Mouse (Mus musculus): Measurements from ENCODE around the gene Gm35549. TPM values are rescaled to one million over a fixed set of nuclear protein-coding genes. Genes with fewer than 3 reads are reported as not detected.
"Not testable (repeated sequence)": the region's sequence is repeated elsewhere in the genome, so short reads cannot be mapped to it uniquely, and the experiment has no call there.

The Gm35549 gene
- total and polyA plus RNA-seq, 2 experiments from 2014 or later: not detected

DNA sequence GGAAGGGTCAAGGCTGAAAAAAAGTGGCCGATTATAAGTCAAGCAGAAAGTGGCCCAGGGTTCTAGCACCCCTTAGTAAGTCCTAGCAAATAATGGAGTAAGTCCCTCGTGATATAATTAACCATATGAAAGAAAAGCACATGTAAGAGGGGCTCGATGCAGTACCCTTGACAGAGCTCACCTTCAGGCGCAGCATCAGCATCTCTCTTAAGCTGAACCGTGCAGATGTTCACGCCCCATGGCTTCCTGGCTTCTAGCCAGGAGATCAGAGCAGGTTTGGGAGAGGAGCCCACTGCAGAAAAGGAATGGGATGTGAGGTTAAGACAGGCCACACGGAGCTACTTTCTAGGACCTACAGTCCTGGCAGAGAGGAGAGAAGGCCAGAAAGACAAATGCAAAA, 10.7 kb upstream of the Gm35549 start:
- Histone ChIP-seq H3K9ac (replicated peaks; ENCODE audit: low read length) (no peak overlapping the region), H3K9me3 (ENCODE audit: low read length) (no peaks in the 10 kb centered on the region), H3K36me3 (ENCODE audit: insufficient read depth, low read length) (peaks cover 76% of the 10 kb centered on the region), H3K4me3 (ENCODE audit: low read length) (no peak overlapping the region), H3K4me2 (ENCODE audit: low read depth, low read length) (no peak overlapping the region), H3K27ac (no peak overlapping the region), H3K27me3 (ENCODE audit: insufficient read depth, low read length) (no peaks in the 10 kb centered on the region), H3K4me1 (ENCODE audit: insufficient read depth, low read length) (no peaks in the 10 kb centered on the region)
- no peak for DNase-seq (ENCODE audit: low spot score)
- 87% methylated on average over 7 of the region's 7 CpGs for WGBS
- ATAC-seq: no peak
- TF ChIP-seq CTCF (IDR thresholded peaks at IDR 0.05; ENCODE audit: low read depth): no peak

DNA sequence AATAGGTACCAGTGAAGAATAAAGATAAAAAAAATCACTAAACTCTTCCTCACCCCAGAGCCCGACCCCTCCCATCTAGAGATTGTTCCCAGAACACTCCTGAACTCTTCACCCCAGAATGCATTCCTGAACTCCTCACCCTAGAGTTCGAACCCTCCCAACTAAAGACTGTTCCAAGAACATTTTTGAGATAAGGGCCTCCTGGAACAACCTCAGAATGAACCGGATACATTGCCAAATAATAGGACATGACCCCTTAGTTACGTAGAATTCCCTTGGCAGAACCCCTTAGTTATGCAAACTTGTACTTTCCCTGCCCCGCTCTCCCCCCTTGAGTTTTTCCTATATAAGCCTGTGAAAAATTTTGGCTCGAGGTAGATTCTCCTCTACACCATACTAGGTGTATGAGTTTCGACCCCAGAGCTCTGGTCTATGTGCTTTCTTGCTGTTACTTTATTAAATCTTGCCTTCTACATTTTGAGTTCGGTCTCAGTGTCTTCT, 4.0 kb upstream of the Gm35549 start:
- not testable (repeated sequence) for H3K4me3 ChIP-seq (ENCODE audit: low read length); H3K4me2 ChIP-seq (ENCODE audit: low read depth, low read length); H3K27me3 ChIP-seq (ENCODE audit: insufficient read depth, low read length); ATAC-seq; H3K9me3 ChIP-seq (ENCODE audit: low read length); H3K9ac ChIP-seq (replicated peaks; ENCODE audit: low read length); DNase-seq (ENCODE audit: low spot score); H3K4me1 ChIP-seq (ENCODE audit: insufficient read depth, low read length); H3K27ac ChIP-seq
- WGBS: 96% methylated on average over 7 of the region's 8 CpGs
- peaks cover 20% of the 10 kb centered on the region for H3K36me3 ChIP-seq (ENCODE audit: insufficient read depth, low read length)

DNA sequence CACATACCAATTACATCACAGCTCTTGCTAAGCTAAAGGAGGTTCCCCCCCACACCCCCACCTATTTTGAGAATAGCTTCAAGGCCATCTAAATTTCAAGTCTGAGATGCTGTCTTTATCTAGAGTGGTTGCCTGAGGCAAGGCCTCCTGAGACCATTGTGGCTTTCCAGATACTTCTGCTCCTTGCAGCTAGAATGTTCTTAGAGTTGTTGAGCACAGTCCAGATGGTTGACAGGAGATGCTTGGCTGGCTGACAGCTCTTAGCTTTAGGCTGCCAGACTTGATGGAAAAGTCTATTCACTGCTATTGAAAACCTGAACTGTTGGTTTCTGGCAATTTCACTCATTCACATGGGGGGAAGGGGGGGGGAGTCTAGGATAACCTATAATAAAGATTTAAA, 2.3 kb upstream of the Gm35549 start:
- no peak for ATAC-seq
- no peak overlapping the region for H3K9ac ChIP-seq (replicated peaks; ENCODE audit: low read length)
- H3K9me3 ChIP-seq (ENCODE audit: low read length): no peaks in the 10 kb centered on the region

GRCm38 (mm10) chr9:122845621-122846020, 1.8 kb upstream of the Gm35549 start:
- no peak for ATAC-seq
- Histone ChIP-seq H3K4me3 (ENCODE audit: low read length) (no peak overlapping the region), H3K4me1 (ENCODE audit: insufficient read depth, low read length) (no peaks in the 10 kb centered on the region), H3K27me3 (ENCODE audit: insufficient read depth, low read length) (no peaks in the 10 kb centered on the region), H3K9ac (replicated peaks; ENCODE audit: low read length) (no peak overlapping the region), H3K9me3 (ENCODE audit: low read length) (no peaks in the 10 kb centered on the region), H3K27ac (no peak overlapping the region), H3K36me3 (ENCODE audit: insufficient read depth, low read length) (peaks cover 9% of the 10 kb centered on the region; the same call in 1 of the 2 replicates), H3K4me2 (ENCODE audit: low read depth, low read length) (no peak overlapping the region)
- no peak for TF ChIP-seq CTCF (IDR thresholded peaks at IDR 0.05; ENCODE audit: low read depth)
- no peak for DNase-seq (ENCODE audit: low spot score)
- WGBS: 88% methylated on average over 3 of the region's 3 CpGs

More for the DNA sequence above, 2.3 kb upstream of the Gm35549 start:
- Histone ChIP-seq H3K27ac (no peak overlapping the region), H3K4me1 (ENCODE audit: insufficient read depth, low read length) (no peaks in the 10 kb centered on the region), H3K27me3 (ENCODE audit: insufficient read depth, low read length) (no peaks in the 10 kb centered on the region), H3K4me2 (ENCODE audit: low read depth, low read length) (no peak overlapping the region), H3K4me3 (ENCODE audit: low read length) (no peak overlapping the region), H3K36me3 (ENCODE audit: insufficient read depth, low read length) (peaks cover 9% of the 10 kb centered on the region; the same call in 1 of the 2 replicates)
- TF ChIP-seq CTCF (IDR thresholded peaks at IDR 0.05; ENCODE audit: low read depth): no peak
- DNase-seq (ENCODE audit: low spot score): peak; percentile 43

DNA sequence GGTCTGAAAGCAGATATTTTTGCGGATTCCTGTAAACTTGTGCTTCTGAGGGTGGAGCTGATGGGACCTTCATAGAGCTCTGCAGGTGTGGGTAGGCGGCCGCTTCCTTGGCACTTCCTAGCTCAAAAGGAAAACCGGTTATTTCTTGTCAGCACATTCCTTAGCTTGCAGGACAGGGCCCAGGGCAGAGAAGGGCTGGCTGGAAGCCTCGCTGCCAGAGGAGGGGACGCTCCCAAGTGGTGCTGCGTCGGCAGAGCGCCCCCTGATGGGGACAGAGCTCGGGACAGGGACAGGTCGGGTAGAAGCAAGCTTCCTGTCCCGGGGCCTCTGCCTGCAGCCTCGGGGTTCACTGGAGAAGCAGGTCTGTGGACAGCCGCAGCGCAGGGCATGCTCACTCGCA, 6.2 kb downstream of the Gm35549 start:
- WGBS: 26% methylated on average over 16 of the region's 16 CpGs
- Histone ChIP-seq H3K36me3 (ENCODE audit: insufficient read depth, low read length) (peaks cover 8% of the 10 kb centered on the region; the same call in 1 of the 2 replicates), H3K4me3 (ENCODE audit: low read length) (no peak overlapping the region), H3K27ac (no peak overlapping the region), H3K4me1 (ENCODE audit: insufficient read depth, low read length) (peaks cover 8% of the 10 kb centered on the region; the same call in 1 of the 2 replicates), H3K9me3 (ENCODE audit: low read length) (no peaks in the 10 kb centered on the region), H3K4me2 (ENCODE audit: low read depth, low read length) (no peak overlapping the region), H3K27me3 (ENCODE audit: insufficient read depth, low read length) (no peaks in the 10 kb centered on the region), H3K9ac (replicated peaks; ENCODE audit: low read length) (no peak overlapping the region)
- DNase-seq (ENCODE audit: low spot score) (peak; percentile 40), ATAC-seq (0 out of 2 replicates have a peak, but pooled peaks have one; percentile 53)
- TF ChIP-seq CTCF (IDR thresholded peaks at IDR 0.05; ENCODE audit: low read depth): peak; percentile 50

DNA sequence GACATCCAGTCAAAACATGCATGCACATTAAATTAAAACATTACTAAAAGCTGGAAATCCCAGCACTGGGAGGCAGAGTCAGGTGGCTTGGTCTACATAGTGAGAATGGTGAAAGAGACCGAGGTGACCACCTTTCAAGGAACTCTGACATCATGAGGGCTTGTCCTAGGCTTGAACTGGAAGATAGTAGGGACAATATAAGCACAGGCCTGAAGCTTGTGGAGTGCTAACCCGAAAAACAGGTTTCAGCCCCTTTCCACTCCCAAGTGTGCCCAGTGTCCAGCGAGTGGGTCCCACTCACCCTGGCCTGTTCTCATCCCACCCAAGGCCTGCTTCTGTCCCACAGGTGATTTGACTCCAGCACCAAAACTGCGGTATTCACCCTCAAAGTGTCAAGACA, 6.6 kb downstream of the Gm35549 start:
- H3K4me1 ChIP-seq (ENCODE audit: insufficient read depth, low read length): peaks cover 8% of the 10 kb centered on the region; the same call in 1 of the 2 replicates
- peaks cover 10% of the 10 kb centered on the region; the same call in 1 of the 2 replicates for H3K36me3 ChIP-seq (ENCODE audit: insufficient read depth, low read length)
- TF ChIP-seq CTCF (IDR thresholded peaks at IDR 0.05; ENCODE audit: low read depth): no peak
- DNase-seq (ENCODE audit: low spot score): no peak
- WGBS: 75% methylated on average over 4 of the region's 4 CpGs
- H3K27ac ChIP-seq: peak overlapping the region; percentile 32; the same call in 1 of the 2 replicates
- no peaks in the 10 kb centered on the region for H3K27me3 ChIP-seq (ENCODE audit: insufficient read depth, low read length)
- H3K4me2 ChIP-seq (ENCODE audit: low read depth, low read length): no peak overlapping the region
- ATAC-seq: no peak
- no peaks in the 10 kb centered on the region for H3K9me3 ChIP-seq (ENCODE audit: low read length)
- H3K9ac ChIP-seq (replicated peaks; ENCODE audit: low read length): no peak overlapping the region
- H3K4me3 ChIP-seq (ENCODE audit: low read length): no peak overlapping the region

GRCm38 (mm10) chr9:122836790-122837189, 7.0 kb downstream of the Gm35549 start:
- H3K9ac ChIP-seq (replicated peaks; ENCODE audit: low read length): no peak overlapping the region
- no peak overlapping the region for H3K4me2 ChIP-seq (ENCODE audit: low read depth, low read length)
- H3K27me3 ChIP-seq (ENCODE audit: insufficient read depth, low read length): no peaks in the 10 kb centered on the region
- TF ChIP-seq CTCF (IDR thresholded peaks at IDR 0.05; ENCODE audit: low read depth): no peak
- no peaks in the 10 kb centered on the region for H3K9me3 ChIP-seq (ENCODE audit: low read length)
- H3K4me1 ChIP-seq (ENCODE audit: insufficient read depth, low read length): peaks cover 8% of the 10 kb centered on the region; the same call in 1 of the 2 replicates
- ATAC-seq (peak; percentile 92), DNase-seq (ENCODE audit: low spot score) (peak; percentile 89)
- H3K36me3 ChIP-seq (ENCODE audit: insufficient read depth, low read length): peaks cover 10% of the 10 kb centered on the region; the same call in 1 of the 2 replicates
- H3K27ac ChIP-seq: peak overlapping the region; percentile 32; the same call in 1 of the 2 replicates
- 20% methylated on average over 6 of the region's 6 CpGs for WGBS
- no peak overlapping the region for H3K4me3 ChIP-seq (ENCODE audit: low read length)

All from hindbrain, postnatal 0 days (tissue).